Mouse (Mus musculus): ENCODE data around the gene Tbx4.

The Tbx4 gene

DNA sequence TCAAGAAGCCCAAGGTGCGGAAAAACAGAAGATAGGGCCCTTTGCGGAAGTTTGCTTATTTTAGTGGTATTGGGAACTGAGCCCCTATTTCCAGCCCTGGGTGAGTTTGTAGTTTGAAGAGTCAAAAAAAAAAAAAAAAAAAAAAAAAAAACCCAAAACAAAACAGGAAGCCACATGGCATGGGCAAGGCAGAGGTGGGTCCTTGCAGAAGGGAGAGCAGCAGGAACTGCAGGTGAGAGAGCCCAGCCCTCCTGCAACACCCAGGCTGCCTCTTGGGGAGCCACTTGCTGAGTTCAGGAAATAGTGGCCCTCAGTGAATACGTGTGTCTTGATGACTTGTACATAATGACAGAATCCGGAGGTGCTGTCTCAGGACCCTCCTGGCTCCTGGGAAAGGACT lies 23.3 kb downstream of the Tbx4 start:
- no peak for DNase-seq (ENCODE audit: low read depth, low spot score)

- DNase-seq (ENCODE audit: low read depth, low spot score), result no peak
Observed at GRCm38 (mm10) chr11:85910133-85910532, 23.9 kb downstream of the Tbx4 start.

DNA sequence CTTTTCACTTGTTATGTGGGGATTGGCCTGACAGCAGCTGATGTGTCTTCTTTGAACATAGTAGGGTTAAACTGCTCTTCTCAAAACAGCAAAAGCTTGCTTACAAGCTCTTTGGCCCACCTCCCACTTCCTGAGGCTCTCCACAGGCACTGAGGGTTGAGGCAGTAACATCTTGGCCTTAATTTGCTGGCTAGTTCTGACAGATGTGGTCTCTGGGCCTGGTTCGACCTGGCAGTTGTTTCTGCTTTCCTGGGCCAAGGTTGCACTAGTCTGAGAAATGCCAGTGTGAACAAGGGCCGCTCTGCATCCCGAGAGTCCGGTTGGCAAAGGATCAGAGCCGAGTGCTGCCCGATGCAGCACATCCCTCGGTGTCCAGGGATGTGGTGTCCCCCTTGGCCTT lies 27.3 kb downstream of the Tbx4 start:
- no peak for DNase-seq (ENCODE audit: low read depth, low spot score)

GRCm38 (mm10) chr11:85917091-85917992 lies 31.1 kb downstream of the Tbx4 start:
- no peak for DNase-seq (ENCODE audit: low read depth, low spot score)

DNA sequence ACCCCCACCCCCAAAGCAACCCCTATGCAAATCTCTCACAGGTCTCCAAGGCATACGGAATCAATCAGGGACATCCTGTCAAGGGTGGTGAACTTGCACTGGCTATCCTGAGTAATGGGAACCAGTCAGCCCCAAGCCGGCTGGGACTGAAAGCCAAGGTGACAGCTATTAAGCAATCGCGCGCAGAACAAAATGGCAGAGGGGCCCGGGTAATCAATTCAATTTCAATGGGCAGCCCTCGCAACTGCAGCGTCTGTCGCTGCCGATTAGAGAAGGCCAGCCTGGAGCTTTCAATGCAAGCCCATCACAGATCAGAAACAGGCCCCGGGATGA lies 31.7 kb downstream of the Tbx4 start:
- DNase-seq (ENCODE audit: low read depth, low spot score), result no peak

DNA sequence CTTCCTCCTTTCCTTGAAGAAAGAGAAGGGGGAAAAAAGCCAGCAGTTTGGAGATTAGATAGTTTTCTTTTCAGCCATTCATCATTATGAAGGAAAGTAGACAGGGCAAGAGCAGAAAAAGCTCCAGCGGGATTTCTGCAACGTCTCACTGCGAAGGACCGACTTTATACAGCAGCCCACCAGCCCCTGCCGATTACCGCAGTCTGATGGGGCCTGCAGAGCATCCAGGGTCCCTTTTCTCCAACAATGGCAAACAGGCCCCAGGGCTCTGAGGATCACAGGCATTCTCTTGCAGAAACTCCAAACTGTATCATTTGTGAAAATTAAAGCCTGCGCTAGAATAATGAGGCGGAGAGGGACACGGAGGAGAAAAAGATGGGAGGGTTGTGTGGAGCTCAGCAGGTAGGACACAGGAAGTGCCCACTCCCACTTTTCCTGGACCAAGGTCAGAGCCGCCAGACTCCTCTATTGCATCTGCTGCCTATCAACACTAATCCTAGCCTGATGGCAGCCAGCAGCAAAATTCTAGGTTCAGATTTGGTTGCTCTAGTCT lies 32.2 kb downstream of the Tbx4 start:
- DNase-seq (ENCODE audit: low read depth, low spot score), result no peak

DNA sequence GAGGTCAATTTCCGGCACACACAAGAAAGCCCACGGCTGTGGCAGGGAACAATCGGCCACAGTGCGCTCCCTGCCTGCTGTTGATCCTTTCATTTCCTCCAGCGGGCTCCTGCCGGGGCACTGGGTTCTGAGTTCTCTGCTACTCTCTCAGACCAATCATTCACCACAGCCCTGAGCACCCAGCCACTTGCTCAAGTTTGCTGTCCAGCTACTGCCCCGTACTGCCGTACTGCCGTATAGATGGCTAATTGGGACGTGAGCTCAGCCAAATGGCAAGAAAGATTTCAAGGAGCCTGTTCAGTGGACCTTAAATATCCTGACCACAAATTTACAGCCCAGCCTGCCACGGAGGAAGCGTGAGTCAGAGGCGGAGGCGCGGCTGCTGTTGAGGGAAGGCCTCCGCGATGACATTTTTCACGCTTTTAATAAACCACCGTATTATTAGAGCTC lies 39.1 kb downstream of the Tbx4 start:
- no peak for DNase-seq (ENCODE audit: low read depth, low spot score)

GRCm38 (mm10) chr11:85926287-85926764 lies 40.1 kb downstream of the Tbx4 start:
- DNase-seq (ENCODE audit: low read depth, low spot score), result no peak

- no peak for DNase-seq (ENCODE audit: low read depth, low spot score)
Observed at GRCm38 (mm10) chr11:85928106-85928505, 41.9 kb downstream of the Tbx4 start.

DNA sequence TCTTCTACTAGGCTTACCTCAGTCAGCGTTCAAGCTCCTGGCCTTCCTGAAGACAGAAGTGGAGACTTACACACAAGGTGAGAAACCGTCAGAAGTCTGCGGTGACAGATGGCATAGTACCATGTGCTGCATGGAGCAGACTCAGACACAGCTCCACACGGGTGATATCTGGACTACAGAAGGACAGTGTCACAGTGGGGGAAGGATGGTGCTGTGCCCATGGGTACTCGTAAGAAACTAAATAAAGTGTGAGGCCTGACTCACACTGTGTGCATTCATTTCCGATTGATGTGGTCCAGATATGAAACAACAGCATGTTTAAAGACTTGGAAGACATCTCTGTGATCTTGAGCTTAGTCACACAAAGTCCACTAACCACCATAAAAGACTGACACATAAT lies 43.4 kb downstream of the Tbx4 start:
- DNase-seq (ENCODE audit: low read depth, low spot score), result no peak

DNA sequence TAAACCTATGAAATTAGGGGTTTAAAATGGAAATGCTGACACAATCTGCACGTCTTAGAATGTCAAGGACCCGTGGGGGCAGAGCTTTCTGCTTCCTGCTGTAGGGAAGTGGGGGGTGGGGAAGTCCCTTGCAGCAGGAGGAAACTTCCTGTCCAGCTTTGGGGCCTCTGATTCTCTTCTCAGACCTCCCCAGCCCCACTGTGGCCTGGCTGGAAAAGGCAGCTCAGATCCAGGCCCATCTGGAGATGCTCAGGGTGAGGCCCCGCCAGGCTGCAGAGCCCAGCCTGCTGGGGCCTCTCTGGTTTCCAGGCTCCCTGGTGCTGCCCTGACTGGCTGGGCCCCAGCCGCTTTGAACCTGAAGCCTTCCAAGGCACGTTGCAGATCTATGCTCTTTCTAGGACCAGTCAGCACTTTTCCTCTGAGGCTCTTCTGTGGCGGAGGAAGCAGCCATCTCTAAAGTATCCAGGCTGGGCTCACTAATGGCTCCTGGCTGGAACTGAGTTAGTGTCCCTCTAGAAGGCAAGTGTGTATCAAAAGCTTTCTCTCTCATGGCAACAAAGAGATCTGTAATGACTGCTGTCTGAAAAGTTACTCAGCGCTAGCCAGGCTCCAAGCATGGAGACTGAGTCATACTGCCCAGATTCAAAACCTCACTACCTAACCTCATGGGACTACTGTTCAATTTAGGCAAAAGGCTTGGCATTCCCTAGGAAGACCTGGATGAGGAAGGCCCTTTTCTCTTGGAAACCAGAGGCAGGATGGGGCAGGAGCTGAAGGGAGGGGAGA lies 55.8 kb downstream of the Tbx4 start:
- no peak for DNase-seq (ENCODE audit: low read depth, low spot score)

- no peak for DNase-seq (ENCODE audit: low read depth, low spot score)
Observed at GRCm38 (mm10) chr11:85948765-85949164, 62.5 kb downstream of the Tbx4 start.

DNA sequence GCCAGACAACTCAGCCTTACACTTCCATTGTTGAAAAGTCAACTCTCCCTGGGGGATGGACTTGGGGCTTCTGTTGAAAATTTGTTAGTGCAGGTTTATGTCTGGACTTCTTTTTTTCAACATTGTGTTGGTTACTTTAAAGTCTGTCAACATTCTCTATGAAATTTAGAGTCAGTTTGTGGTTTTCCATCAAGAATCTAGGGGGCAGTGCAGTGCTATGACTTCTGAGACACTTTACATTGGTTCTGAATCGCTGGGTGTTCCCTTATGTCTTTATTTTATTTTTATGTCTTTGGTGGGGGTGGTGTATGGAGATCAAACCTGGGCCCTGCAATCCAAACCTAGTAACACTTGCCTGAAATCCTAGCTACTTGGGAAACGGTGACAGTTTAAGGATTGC lies 63.5 kb downstream of the Tbx4 start:
- DNase-seq (ENCODE audit: low read depth, low spot score), result no peak

DNA sequence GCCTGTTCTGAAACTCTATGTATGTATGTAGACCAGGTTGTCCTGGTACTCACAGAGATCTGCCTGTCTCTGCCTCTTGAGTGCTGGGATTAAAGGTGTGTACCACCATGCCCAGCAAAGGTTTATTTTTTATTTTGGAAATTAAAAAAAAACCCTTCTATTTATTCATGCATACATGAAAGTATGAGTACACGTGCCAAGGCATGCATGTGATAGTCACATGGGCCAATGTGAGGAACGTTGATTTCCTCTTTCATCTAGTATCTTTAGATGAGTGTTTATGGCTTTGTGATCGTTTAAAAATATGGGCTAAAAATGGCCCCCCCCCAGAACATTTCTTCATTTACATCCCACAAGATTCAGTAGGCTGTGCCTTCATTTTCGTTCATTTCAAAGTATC lies 66.3 kb downstream of the Tbx4 start:
- DNase-seq (ENCODE audit: low read depth, low spot score), result no peak

DNA sequence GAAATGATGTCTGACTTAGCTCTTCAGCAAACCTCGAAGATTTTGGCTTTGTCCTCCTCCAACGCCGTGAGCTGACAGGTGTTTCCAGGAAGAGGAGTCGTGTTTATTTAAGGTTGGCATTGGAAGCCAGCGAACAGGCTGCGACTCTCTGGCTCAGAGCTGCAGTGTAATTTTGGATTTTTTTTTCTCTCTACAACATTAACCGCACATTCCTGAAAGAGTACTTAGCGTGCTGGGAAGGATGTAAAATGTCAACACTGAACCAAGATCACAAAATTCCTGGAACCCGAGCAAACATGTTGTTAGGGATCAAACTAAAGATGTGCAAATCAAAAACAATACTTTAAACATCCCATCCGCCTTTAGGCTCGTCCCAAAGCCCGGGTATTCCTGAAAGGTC lies 69.4 kb downstream of the Tbx4 start:
- DNase-seq (ENCODE audit: low read depth, low spot score), result no peak

DNA sequence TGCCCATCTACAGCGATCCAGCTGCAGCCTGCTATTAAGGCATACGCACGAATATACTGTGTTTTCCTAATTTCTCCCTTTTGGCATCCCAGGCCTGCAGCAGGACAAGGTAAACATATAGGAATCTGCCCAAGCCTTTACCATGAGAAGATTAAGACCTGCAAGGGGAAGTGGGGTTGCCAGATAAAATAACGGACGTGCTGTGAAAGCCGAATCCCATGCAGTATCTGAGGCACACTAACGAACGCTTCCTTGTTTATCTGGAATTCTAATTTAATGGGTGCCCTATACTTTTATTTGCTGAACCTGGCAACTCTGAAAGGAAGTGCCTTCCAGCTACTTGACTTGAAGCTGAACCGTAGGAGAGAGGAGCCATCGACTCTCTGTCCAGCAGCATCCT lies 70.2 kb downstream of the Tbx4 start:
- no peak for DNase-seq (ENCODE audit: low read depth, low spot score)

GRCm38 (mm10) chr11:85956950-85957778 lies 70.9 kb downstream of the Tbx4 start:
- DNase-seq (ENCODE audit: low read depth, low spot score), result no peak

DNA sequence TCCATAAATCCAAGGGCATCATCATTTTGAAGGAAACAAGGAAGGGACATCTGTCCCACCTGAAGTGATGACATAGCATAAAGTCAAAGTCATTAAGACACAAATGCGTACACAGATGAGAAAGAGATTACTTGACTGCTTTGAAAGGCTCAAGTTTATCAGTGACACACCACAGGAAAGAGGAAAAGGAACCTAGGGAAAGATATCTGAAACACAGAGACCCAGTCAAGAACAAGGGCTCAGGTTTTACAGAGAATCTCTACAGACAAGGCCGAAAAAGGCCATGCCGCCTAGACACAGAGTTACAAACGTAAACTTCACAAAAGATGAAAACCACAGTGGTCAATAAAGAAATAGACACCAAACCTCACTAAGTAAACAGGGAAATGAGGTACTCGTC lies 73.6 kb downstream of the Tbx4 start:
- no peak for DNase-seq (ENCODE audit: low read depth, low spot score)

- no peak for DNase-seq (ENCODE audit: low read depth, low spot score)
Observed at GRCm38 (mm10) chr11:85960273-85960672, 74.1 kb downstream of the Tbx4 start.

DNA sequence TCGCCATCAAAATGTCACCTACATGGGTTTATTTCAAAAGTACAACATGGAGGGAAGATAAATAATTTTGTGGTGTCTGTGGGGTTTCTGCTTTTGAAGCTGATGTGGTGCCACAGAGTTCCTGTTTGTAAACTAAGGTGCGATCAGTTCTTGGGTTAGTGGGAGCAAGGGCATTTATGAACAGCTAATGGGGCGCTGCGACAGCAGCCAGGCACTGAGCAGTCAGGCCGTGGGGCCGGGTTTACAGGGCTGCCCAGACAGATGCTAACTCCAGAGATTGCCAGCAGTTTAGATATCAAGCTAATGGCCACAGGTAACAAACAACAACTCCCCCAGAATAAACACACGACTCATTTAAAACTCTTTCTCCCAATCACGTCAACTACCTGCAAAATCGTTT lies 75.3 kb downstream of the Tbx4 start:
- DNase-seq (ENCODE audit: low read depth, low spot score), result no peak

Data from embryo, embryonic 11.5 days (tissue).